Mouse (Mus musculus) adrenal gland, postnatal 4 days (tissue): Measurements from ENCODE around the gene Dusp12. TPM values are rescaled to one million over a fixed set of nuclear protein-coding genes. Genes with fewer than 3 reads are reported as not detected.

Source experiments
- DNase-seq, 2 experiments: peaks; one replicate each; pipeline ENCODE4 v3.0.0; 2021 to 2022; ENCODE audit warnings: low spot score in 2 of 2, mixed read lengths in 2 of 2
- total RNA-seq, 2 experiments: library from RNA; stranded (reverse); gene quantifications; 2 replicates each; pipeline ENCODE4 v1.2.3; 2021

Dusp12 gene
- total RNA-seq, 2 experiments from 2014 or later, result 24.1 to 26.4 TPM

DNA sequence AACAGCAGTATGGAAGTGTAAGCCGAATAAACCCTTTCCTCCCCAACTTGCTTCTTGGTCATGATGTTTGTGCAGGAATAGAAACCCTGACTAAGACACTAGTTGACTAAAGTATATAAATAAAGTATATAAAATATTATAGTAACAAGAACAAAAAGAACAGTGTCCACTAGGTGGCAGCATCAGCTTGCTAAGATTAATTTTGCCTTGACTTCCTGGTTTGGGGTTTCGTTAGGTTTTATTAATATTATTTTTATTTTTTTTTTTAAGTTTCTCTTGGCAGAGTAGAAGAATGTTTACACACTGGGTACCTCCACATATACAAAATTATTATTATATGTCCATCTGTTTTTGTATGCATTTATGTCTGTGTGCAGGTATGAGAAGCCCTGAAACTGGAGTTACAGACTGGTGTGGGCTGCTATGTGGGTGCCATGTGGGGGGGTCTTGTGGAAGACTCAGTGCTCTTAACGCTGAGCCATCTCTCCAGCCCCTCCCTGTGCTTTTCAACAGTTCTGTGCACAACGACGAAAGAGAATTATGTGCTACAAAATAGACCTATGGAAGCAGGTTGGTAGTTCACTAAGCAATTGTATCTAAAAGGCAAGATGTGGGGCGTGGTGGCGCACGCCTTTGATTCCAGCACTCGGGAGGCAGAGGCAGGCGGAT, 15.6 kb upstream of the Dusp12 start:
- DNase-seq, result no peak

GRCm38 (mm10) chr1:170898413-170899075, 13.2 kb upstream of the Dusp12 start:
- DNase-seq, result no peak

GRCm38 (mm10) chr1:170896651-170897281, 11.4 kb upstream of the Dusp12 start:
- no peak for DNase-seq

DNA sequence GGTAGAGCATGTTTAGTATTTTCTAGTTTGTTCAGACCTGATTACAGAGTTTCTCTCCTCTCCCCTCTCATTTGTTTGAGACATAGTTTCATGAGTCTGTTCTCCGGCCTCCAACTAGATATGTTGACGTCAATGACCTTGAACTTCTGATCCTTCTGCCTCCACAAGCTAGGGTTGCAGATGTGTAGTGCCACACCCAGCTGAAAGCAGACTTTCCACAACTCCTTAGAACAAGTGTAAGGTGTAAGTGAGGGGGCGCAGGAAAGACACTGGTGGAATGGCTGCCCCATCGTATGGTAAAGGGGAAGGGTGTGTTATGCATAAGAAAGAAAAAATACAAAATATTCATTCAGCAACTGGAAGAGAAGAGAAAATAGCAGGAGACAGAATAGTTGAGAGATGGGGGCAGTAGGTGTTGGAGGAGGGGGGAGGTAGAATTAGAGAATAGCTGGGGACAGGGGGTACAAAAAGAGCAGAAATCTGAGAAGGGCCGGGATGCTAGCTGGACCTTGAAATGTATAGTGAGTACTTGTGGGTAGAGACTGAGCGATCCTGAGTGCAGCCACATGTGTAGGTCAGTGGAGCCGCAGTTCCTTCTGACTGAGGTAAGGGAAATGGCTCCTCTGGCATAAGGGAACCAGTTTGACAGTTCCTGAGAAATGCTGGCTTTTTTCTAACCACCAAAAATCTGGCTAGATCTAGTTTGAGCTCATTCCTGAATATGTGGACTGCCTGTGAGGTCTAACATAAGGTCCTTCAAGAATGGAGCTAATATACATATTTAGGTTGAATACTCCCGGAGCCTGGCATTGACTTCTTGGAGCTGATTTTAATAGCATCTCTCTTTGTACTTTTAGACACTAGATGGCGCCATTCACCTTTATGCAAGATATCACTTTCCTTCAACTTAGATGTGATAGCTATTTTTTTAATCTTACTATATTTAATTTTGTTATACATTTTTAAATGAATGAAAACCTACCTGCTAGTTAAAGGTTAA, 9.6 kb upstream of the Dusp12 start:
- DNase-seq, result no peak

DNA sequence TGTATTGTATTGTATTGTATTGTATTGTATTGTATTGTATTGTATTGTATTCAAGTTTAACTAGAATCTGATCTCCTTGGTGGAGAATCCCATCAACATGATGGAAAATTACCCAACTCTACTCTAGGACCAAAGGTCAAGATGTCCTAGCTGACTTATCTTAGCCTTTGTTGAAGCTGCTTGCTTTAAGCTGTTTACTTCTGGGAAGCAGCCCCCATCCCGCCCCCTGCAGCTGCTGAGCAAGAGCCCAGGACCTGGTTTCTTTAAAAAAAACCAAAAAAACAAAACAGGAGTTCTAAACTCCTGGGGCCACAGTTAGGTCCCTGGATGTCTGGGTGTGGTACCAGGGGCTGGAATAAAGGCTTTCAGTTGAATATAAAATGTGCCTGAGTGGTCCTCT, 6.9 kb upstream of the Dusp12 start:
- DNase-seq, result no peak

- no peak for DNase-seq
These were observed 6.3 kb upstream of the Dusp12 start for GRCm38 (mm10) chr1:170891646-170892045.

GRCm38 (mm10) chr1:170889310-170889709, 4.0 kb upstream of the Dusp12 start:
- no peak for DNase-seq

GRCm38 (mm10) chr1:170886044-170886458, 711 bp upstream of the Dusp12 start:
- DNase-seq, result no peak

DNA sequence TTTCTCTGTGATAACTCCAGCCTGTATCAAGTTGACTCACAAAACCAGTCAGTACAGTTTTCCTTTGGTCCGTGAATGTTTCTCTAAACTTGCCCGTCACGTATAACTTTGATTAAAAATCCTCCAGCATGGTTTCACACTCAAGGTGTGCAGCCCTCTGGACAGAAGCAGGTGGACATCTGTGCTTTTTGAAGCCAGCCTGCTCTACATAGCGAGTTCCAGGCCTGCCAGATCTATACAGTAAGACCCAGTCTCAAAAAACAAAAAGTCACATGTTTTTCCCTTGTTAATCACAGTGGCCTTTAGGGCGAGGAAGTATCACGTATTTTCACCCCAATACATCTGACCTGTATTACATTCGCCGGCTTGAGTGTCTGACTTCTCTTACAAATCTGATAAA, 950 bp downstream of the Dusp12 start:
- no peak for DNase-seq

DNA sequence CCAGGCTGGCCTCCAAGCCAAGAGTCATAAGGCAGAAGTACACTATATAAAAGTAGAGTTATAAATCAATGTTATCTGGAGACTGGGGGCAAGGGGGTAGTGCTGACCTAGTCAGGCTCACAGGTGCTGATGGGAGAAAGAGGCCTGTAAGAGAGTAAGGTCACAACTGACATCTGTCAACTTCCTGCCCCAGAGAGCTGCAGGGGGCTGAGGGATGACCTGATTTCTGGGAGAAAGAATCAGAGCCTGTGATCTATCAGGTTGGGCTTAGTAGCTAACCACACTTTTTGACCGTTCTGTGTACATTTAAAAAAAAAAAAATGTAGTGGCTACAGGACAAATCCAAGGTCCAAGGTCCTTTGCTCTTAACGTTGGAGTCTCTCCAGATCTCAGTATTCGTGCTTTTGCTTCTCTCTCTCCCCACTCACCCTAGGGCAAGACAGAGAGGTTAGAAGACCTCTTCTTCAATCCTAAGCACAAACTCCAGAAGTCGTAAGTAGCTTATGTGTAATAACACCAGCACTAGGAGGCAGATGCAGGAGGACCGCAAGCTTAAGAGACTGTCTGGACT, 2.3 kb downstream of the Dusp12 start:
- no peak for DNase-seq

- DNase-seq, result no peak
These were observed 8.4 kb downstream of the Dusp12 start for GRCm38 (mm10) chr1:170876906-170877305.

GRCm38 (mm10) chr1:170875676-170876075, 9.7 kb downstream of the Dusp12 start:
- no peak for DNase-seq

- no peak for DNase-seq
These were observed 13.4 kb downstream of the Dusp12 start for GRCm38 (mm10) chr1:170871961-170872360.

DNA sequence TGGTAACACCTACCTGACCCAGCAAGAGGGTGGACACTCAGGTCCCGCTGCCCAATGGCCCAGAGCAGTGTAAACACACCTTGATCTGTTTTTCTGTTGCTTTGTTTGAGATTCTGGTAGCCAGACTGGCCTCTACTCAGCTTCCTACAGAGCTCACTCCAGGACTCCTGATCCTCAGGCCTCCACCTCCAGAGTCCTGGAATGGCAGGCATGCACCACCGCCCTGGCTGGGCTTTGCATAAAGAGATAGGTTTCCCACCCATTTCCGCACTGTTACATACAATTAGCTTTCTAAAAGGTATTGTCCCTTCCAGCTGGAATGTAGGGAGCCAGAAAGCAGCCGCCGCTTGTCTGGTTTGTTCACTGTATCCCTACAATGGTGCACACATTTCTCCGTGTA, 13.9 kb downstream of the Dusp12 start:
- no peak for DNase-seq

GRCm38 (mm10) chr1:170868905-170869283, 16.4 kb downstream of the Dusp12 start:
- DNase-seq, result no peak

DNA sequence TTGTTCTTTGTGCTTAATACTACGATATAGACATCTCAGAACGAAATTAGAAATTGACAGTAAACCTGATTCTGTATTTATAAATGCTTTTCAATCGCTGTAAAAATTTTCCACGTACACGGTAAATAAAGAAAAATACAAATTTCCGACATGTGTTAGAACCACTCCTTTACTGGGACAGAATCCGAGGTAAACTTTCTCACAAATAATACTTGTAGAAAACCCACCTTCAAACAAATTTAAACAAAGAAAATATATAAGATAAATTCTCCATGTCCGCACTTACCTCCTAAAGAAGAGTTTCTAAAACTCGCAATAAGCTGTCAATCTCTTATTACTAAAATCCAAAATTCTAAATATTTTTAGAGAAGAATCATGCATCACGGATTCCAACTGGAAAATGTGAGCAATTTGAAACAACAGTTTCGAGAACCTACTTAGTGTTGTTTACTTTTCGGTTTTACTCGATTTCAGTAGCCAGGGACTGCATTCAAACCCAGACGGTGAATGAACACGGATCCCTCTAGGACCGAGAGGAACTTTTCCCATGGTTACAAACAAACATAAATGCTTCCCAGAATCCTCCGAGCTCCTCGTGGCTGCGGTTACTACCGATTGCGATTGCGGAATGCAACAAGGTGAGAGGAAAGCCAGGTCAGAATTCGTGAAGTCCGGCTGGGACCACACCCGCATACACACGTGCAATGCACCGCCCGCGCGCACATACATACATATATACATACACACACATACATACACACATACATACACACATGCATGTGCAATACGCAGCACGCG, 17.0 kb downstream of the Dusp12 start:
- DNase-seq, result peak in 1 of 2 experiments; percentile 34

GRCm38 (mm10) chr1:170867691-170868105, 17.6 kb downstream of the Dusp12 start, which contains the start of gene Atf6:
TSS of gene Atf6 (minus strand) at chr1:170867771.
- DNase-seq, result peak; percentile 96 to 99

DNA sequence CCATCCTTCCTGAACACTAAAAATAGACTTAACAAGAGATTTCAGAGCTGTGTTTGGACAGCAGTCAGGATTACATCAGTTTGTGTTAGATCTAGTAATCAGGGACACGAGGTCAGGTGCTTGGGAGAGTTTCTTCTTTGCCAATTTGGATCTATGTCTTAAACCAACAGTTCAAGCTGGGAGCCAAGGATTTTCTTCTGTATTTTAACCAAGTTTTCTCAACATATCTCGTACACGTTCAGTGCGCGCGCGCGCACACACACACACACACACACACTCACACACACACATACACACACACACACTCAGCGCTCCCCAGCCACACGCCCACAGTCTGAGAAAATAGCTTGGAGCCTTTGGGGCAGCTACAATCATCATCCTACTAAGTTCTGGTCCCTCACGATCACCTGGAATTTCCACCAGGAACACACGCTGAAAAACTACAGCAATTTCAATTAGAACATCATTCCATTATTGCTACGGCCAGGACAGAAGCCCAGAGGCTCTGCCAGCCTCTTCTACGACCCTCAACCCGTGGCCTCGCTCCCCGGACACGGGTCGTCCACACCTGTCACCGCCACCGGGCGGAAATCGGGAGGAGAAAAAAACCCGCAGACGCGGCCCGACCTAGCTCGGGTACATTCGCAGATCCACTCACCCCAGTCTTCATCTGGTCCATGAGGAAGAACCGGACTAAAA, 18.2 kb downstream of the Dusp12 start:
- DNase-seq, result no peak

DNA sequence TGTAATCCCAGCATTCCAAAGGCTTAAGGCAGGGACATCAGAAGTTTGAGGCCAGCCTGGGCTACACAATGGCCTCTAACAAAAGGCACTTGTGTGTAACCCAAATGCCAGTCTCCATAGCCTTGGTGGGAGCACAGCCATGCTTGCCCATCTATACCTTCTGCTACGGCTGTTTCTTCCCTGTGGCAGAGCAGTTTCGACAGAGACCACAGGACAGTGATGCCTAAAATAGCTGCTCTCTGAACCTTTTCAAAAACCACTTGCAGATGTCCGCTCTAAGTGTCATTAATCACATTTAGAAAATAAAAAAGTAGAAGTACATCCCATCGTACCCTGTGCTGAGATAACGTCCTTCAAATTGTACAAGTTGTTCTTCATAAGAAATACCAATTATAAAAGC, 19.9 kb downstream of the Dusp12 start:
- DNase-seq, result no peak
